ENCODE assay signal across 11 mouse cellular contexts in the genomic region with DNA sequence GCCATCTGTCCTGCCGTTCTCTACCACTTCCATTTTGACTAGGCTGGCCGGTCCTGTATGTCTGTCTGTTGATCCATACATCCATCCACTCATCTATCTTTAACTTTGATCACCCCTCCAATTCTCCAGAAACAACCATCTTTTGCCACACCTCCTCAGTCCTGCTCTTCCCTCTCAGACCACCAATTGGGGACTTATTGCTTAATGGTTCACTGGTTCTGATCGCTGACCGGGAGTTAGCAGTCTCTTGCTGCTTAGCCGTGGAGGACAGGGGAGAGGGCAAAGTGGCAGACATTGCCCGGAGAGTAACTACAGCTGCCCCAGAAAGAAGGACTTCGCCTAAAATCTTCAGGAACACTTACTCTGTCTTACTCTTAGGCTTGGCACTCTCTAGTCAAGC. TPM values are rescaled to one million over a fixed set of nuclear protein-coding genes. Genes with fewer than 3 reads are reported as not detected.
DNase-seq lines count a peak whose midpoint lies in the region; ATAC-seq and TF ChIP-seq lines count a peak whose summit lies in the region.
"Had no signal": no experiment of that assay in that cellular context is flagged by ENCODE, and none has a peak within 500 bp of the region (broad histone marks: within the 10 kb centered on the region; RNA-seq: fewer than 3 reads in every experiment).

No protein-coding gene starts in this region.

- no peak overlapping the region for H3K9ac ChIP-seq in heart, embryonic 12.5 days
- peak overlapping the region; percentile 74 for H3K9ac ChIP-seq in lung, embryonic 16.5 days (ENCODE audit: low read length)
- H3K9ac ChIP-seq in limb, embryonic 14.5 days (ENCODE audit: low read depth, low read length, severe bottlenecking): no peak overlapping the region
- H3K9ac ChIP-seq in stomach, embryonic 15.5 days: no peak overlapping the region

- ATAC-seq in heart, embryonic 12.5 days (ENCODE audit: insufficient number of reproducible peaks, low FRiP score): no peak
- no peak for ATAC-seq in lung, embryonic 16.5 days (ENCODE audit: low read depth)
- no peak for ATAC-seq in limb, embryonic 14.5 days (ENCODE audit: low FRiP score, low read depth)
- ATAC-seq in stomach, embryonic 15.5 days (ENCODE audit: insufficient read depth, low FRiP score, low read depth): no peak

- H3K27me3 ChIP-seq in heart, embryonic 12.5 days (replicated peaks): peaks cover 65% of the 10 kb centered on the region
- H3K27me3 ChIP-seq in lung, embryonic 16.5 days (ENCODE audit: control insufficient read depth, insufficient read depth, low read depth, low read length): peaks cover 18% of the 10 kb centered on the region
- H3K27me3 ChIP-seq in limb, embryonic 14.5 days (ENCODE audit: control insufficient read depth, insufficient read depth, low read length): peaks cover 18% of the 10 kb centered on the region
- peaks cover 34% of the 10 kb centered on the region for H3K27me3 ChIP-seq in stomach, embryonic 15.5 days (replicated peaks)

- H3K9me3 ChIP-seq in heart, embryonic 12.5 days (replicated peaks): no peaks in the 10 kb centered on the region
- H3K9me3 ChIP-seq in lung, embryonic 16.5 days (ENCODE audit: control insufficient read depth, low read length): no peaks in the 10 kb centered on the region
- no peaks in the 10 kb centered on the region for H3K9me3 ChIP-seq in limb, embryonic 14.5 days (ENCODE audit: control insufficient read depth, low read length)
- H3K9me3 ChIP-seq in stomach, embryonic 15.5 days: no peaks in the 10 kb centered on the region

- no peak overlapping the region for H3K27ac ChIP-seq in heart, embryonic 12.5 days (ENCODE audit: poor library complexity, severe bottlenecking)
- no peak overlapping the region for H3K27ac ChIP-seq in lung, embryonic 16.5 days (ENCODE audit: low read length)
- no peak overlapping the region for H3K27ac ChIP-seq in limb, embryonic 14.5 days (replicated peaks; ENCODE audit: low read depth, low read length)
- H3K27ac ChIP-seq in stomach, embryonic 15.5 days: no peak overlapping the region

- WGBS in heart, embryonic 12.5 days: 54% methylated on average over 7 of the region's 7 CpGs
- WGBS in lung, embryonic 16.5 days: 47% methylated on average over 7 of the region's 7 CpGs
- 53% methylated on average over 7 of the region's 7 CpGs for WGBS in limb, embryonic 14.5 days
- WGBS in stomach, embryonic 15.5 days: 66% methylated on average over 7 of the region's 7 CpGs

- no peak for TF ChIP-seq POLR2A in limb, embryonic 14.5 days (IDR thresholded peaks at IDR 0.05; ENCODE audit: borderline replicate concordance, extremely low read depth, insufficient read depth, insufficient read length)

- H3K4me1 ChIP-seq in heart, embryonic 12.5 days (replicated peaks): peaks cover 12% of the 10 kb centered on the region
- no peaks in the 10 kb centered on the region; the same call in 1 of the 2 replicates for H3K4me1 ChIP-seq in lung, embryonic 16.5 days (replicated peaks; ENCODE audit: control insufficient read depth, insufficient read depth, low read length)
- no peaks in the 10 kb centered on the region for H3K4me1 ChIP-seq in limb, embryonic 14.5 days (ENCODE audit: control insufficient read depth, insufficient read depth, low read length)
- H3K4me1 ChIP-seq in stomach, embryonic 15.5 days: peaks cover 16% of the 10 kb centered on the region

- no peak overlapping the region for H3K4me3 ChIP-seq in heart, embryonic 12.5 days
- H3K4me3 ChIP-seq in lung, embryonic 16.5 days (ENCODE audit: low read length): peak overlapping the region; percentile 57
- peak overlapping the region; percentile 64 for H3K4me3 ChIP-seq in limb, embryonic 14.5 days (replicated peaks; ENCODE audit: low read length)
- peak overlapping the region; percentile 58; the same call in 1 of the 2 replicates for H3K4me3 ChIP-seq in stomach, embryonic 15.5 days (replicated peaks)
- H3K4me3 ChIP-seq: erythroblast, embryonic 14.5 days had no signal

- no peaks in the 10 kb centered on the region for H3K36me3 ChIP-seq in heart, embryonic 12.5 days
- H3K36me3 ChIP-seq in lung, embryonic 16.5 days (ENCODE audit: control insufficient read depth, insufficient read depth, low read length): no peaks in the 10 kb centered on the region
- no peaks in the 10 kb centered on the region for H3K36me3 ChIP-seq in limb, embryonic 14.5 days (ENCODE audit: control insufficient read depth, insufficient read depth, low read length)
- H3K36me3 ChIP-seq in stomach, embryonic 15.5 days: no peaks in the 10 kb centered on the region

- DNase-seq in heart, adult 11 months: peak; percentile 78
- no peak for DNase-seq in lung, postnatal 36 days
- no peak for DNase-seq in limb, embryonic 14.5 days (ENCODE audit: low spot score)
- no peak for DNase-seq in cerebellum, adult 11-12 months
- no peak for DNase-seq in layer of hippocampus, postnatal 10 days (ENCODE audit: low spot score in 2 of 2)
- DNase-seq: adrenal gland, postnatal 14 days; cerebellum, adult 18-20 months had no signal

- no peak overlapping the region for H3K4me2 ChIP-seq in heart, embryonic 12.5 days
- peak overlapping the region; percentile 59 for H3K4me2 ChIP-seq in lung, embryonic 16.5 days (ENCODE audit: low read depth, low read length)
- peak overlapping the region; percentile 100 for H3K4me2 ChIP-seq in limb, embryonic 14.5 days (replicated peaks; ENCODE audit: low read depth, low read length, severe bottlenecking)
- peak overlapping the region; percentile 99 for H3K4me2 ChIP-seq in stomach, embryonic 15.5 days

RNA-seq across cellular contexts. Expression of gene Sh3rf3, which starts 1.3 kb away (rescaled TPM):
- 0.17 and 0.71 TPM in 2 replicates for polyA plus RNA-seq in heart, embryonic 12.5 days (2016; fragmentation: Nextera tagmentation; extraction: Ambion mirVana)
- polyA plus RNA-seq in lung, embryonic 16.5 days (2015; fragmentation: Nextera tagmentation; extraction: Ambion mirVana): 1.9 and 2.8 TPM in 2 replicates
- 4.0 and 6.1 TPM in 2 replicates for polyA plus RNA-seq in limb, embryonic 14.5 days (2012; rRNA removed)
- polyA plus RNA-seq in limb, embryonic 14.5 days (2014; fragmentation: Nextera tagmentation; extraction: Ambion mirVana): 2.6 TPM in 2 replicates
- 1.1 and 1.3 TPM in 2 replicates for polyA plus RNA-seq in stomach, embryonic 15.5 days (2015; fragmentation: Nextera tagmentation; extraction: Ambion mirVana)
- 10 to 100 TPM; 47.8 to 50.1 TPM for total RNA-seq in layer of hippocampus, postnatal 10 days (2021)
- polyA plus RNA-seq: erythroblast, embryonic 14.5 days had no signal
